Mouse (Mus musculus): ENCODE results near the gene Nln. TPM values are rescaled to one million over a fixed set of nuclear protein-coding genes. Genes with fewer than 3 reads are reported as not detected.

Gene Nln
- polyA plus RNA-seq, 1 experiment from 2014 or later, result 21.5 TPM

DNA sequence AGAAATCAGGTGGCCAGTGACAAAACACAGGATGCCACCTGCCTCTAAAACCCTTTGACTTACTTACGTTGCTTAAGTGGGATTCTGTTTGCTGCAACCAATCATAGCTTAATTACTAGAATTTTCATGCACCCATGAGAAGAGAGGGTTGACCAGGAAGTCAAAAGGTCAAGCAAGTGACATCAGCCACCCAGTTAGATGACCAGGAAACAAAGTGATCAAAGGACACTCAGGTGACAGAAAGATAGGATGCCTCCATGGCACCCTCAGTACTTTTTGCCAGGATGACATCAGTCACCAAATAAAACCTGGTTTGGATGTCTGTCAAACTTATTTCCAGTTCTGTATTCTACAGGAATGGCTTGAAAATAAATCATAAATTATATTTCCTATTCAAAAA is 49.2 kb downstream of the Nln start:
- Histone ChIP-seq H3K4me3 (ENCODE audit: low read length) (no peak overlapping the region), H3K36me3 (ENCODE audit: control insufficient read depth, insufficient read depth, low read length) (no peaks in the 10 kb centered on the region), H3K27me3 (ENCODE audit: control insufficient read depth, insufficient read depth, low read length) (no peaks in the 10 kb centered on the region), H3K4me1 (ENCODE audit: control insufficient read depth, insufficient read depth, low read length) (no peaks in the 10 kb centered on the region), H3K9ac (ENCODE audit: low read depth, low read length) (no peak overlapping the region), H3K4me2 (replicated peaks; ENCODE audit: low read depth, low read length) (no peak overlapping the region), H3K27ac (ENCODE audit: low read depth, low read length) (no peak overlapping the region), H3K9me3 (ENCODE audit: control insufficient read depth, low read length) (no peaks in the 10 kb centered on the region)
- ATAC-seq (ENCODE audit: low FRiP score, low TSS enrichment), result no peak
- WGBS, result 89% methylated on average over 1 of the region's 1 CpGs

DNA sequence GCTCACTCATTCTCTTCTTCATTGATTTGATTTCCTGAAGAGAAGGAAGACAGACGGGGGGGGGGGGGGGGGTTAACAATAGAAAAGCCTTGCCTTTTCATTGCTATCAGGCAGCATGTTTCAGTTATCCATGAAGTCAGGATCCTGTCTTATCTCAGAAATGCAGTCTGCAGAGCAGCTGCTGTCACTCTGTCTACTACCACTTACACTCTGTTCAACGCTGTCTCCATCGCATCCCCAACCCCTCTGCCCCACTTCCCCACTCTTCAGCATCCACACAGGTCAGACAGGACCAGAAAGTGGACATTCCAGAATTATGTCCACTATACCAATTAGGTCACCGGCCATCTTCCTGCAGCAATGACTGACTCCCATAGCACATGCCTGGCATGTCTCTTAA is 49.9 kb downstream of the Nln start:
- no peaks in the 10 kb centered on the region for H3K9me3 ChIP-seq (ENCODE audit: control insufficient read depth, low read length)
- no peak overlapping the region for H3K27ac ChIP-seq (ENCODE audit: low read depth, low read length)
- H3K4me2 ChIP-seq (replicated peaks; ENCODE audit: low read depth, low read length), result no peak overlapping the region
- 80% methylated on average over 4 of the region's 4 CpGs for WGBS
- H3K27me3 ChIP-seq (ENCODE audit: control insufficient read depth, insufficient read depth, low read length), result no peaks in the 10 kb centered on the region
- H3K9ac ChIP-seq (ENCODE audit: low read depth, low read length), result no peak overlapping the region
- no peaks in the 10 kb centered on the region for H3K4me1 ChIP-seq (ENCODE audit: control insufficient read depth, insufficient read depth, low read length)
- no peaks in the 10 kb centered on the region for H3K36me3 ChIP-seq (ENCODE audit: control insufficient read depth, insufficient read depth, low read length)
- no peak overlapping the region for H3K4me3 ChIP-seq (ENCODE audit: low read length)
- ATAC-seq (ENCODE audit: low FRiP score, low TSS enrichment), result no peak

DNA sequence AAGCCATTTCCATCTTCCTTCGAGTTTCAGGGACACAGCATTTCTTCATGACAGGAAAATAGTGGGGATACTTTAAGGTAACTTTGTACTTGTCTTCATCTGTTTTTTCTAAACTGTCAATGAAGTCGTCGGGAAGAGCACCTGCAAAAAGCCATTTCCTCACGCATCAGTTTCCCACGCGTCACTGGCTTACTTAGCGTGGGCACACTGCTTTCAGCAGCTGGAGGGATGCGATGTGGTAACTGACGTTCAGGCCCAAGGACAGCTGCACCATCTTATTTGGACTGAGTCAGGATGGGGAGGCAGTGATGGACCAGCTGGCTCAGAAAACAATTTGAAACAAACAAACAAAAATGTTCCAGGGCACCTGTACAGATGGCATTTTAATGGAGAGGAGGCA is 50.7 kb downstream of the Nln start:
- 89% methylated on average over 9 of the region's 9 CpGs for WGBS
- no peak overlapping the region for H3K27ac ChIP-seq (ENCODE audit: low read depth, low read length)
- no peaks in the 10 kb centered on the region for H3K9me3 ChIP-seq (ENCODE audit: control insufficient read depth, low read length)
- H3K4me1 ChIP-seq (ENCODE audit: control insufficient read depth, insufficient read depth, low read length), result no peaks in the 10 kb centered on the region
- H3K27me3 ChIP-seq (ENCODE audit: control insufficient read depth, insufficient read depth, low read length), result no peaks in the 10 kb centered on the region
- no peak overlapping the region for H3K4me3 ChIP-seq (ENCODE audit: low read length)
- H3K36me3 ChIP-seq (ENCODE audit: control insufficient read depth, insufficient read depth, low read length), result no peaks in the 10 kb centered on the region
- ATAC-seq (ENCODE audit: low FRiP score, low TSS enrichment), result no peak
- H3K9ac ChIP-seq (ENCODE audit: low read depth, low read length), result no peak overlapping the region
- no peak overlapping the region for H3K4me2 ChIP-seq (replicated peaks; ENCODE audit: low read depth, low read length)

DNA sequence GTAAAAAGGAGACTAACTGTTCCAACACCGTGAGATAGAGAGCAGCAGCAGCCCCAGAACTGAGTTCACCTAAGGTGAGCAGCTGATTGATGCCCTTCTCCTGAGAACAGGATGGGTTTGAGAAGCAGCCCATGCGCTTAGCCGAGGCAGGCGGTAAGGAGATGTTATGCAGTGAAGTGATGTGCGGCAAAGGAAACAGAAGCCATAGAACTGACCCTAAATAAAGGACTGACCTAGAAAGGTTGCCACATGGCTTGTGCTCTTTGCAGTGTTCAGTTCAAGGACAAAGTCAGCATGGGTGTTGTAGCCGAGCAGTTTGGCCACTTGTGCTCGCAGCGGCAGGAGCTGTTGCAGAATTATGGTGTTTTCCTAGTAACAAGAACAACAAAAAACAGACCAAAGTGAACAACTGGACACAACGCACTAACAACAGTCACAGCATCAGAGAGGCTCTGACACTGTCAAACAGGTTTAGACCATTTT is 57.1 kb downstream of the Nln start:
- no peak for ATAC-seq (ENCODE audit: low FRiP score, low TSS enrichment)
- Histone ChIP-seq H3K36me3 (ENCODE audit: control insufficient read depth, insufficient read depth, low read length) (no peaks in the 10 kb centered on the region), H3K4me2 (replicated peaks; ENCODE audit: low read depth, low read length) (no peak overlapping the region), H3K27ac (ENCODE audit: low read depth, low read length) (no peak overlapping the region), H3K9me3 (ENCODE audit: control insufficient read depth, low read length) (no peaks in the 10 kb centered on the region), H3K9ac (ENCODE audit: low read depth, low read length) (no peak overlapping the region), H3K4me1 (ENCODE audit: control insufficient read depth, insufficient read depth, low read length) (no peaks in the 10 kb centered on the region), H3K4me3 (ENCODE audit: low read length) (no peak overlapping the region), H3K27me3 (ENCODE audit: control insufficient read depth, insufficient read depth, low read length) (no peaks in the 10 kb centered on the region)
- 60% methylated on average over 9 of the region's 9 CpGs for WGBS

DNA sequence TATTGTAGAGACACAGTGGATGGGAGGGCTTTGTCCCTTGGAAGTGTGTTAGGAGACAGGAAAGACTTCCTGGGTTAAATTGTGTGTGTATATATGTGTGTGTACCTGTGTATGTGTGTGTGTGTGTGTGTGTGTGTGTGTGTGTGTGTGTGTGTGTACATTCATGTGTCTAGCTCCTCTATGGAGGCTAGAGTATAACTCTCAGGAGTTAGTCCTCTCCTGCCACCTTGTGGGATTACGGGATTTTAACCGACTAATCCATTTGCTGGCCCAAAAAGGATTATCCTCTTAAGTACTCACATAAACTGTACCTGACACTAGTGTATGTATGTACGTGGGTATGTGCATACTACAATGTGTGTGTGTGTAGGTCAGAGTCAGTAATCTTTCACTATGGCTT is 60.6 kb downstream of the Nln start:
- WGBS, result 74% methylated on average over 3 of the region's 3 CpGs
- ATAC-seq (ENCODE audit: low FRiP score, low TSS enrichment), result peak; percentile 38

DNA sequence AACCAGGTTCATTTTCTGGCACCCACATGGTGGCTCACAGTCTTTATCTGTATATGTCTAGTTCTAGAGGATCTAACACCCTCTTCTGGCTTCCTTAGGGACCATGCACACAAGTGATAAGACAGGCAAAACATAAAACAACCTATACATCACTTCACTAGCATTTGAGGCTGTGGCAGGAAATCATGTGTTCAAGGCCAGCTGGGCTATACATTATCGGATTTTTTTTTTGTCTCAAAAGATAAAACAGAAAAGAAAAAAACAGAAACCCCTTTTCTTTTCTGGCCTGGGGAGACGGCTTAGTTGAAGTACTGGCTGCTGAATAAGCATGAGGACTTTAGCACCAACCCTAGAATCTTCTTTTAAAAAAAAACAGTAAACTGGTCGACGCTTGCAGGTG is 64.3 kb downstream of the Nln start:
- ATAC-seq (ENCODE audit: low FRiP score, low TSS enrichment), result no peak
- Histone ChIP-seq H3K27me3 (ENCODE audit: control insufficient read depth, insufficient read depth, low read length) (no peaks in the 10 kb centered on the region), H3K4me3 (ENCODE audit: low read length) (no peak overlapping the region), H3K27ac (ENCODE audit: low read depth, low read length) (no peak overlapping the region), H3K36me3 (ENCODE audit: control insufficient read depth, insufficient read depth, low read length) (no peaks in the 10 kb centered on the region), H3K9me3 (ENCODE audit: control insufficient read depth, low read length) (no peaks in the 10 kb centered on the region), H3K4me1 (ENCODE audit: control insufficient read depth, insufficient read depth, low read length) (no peaks in the 10 kb centered on the region), H3K9ac (ENCODE audit: low read depth, low read length) (no peak overlapping the region), H3K4me2 (replicated peaks; ENCODE audit: low read depth, low read length) (no peak overlapping the region)
- WGBS, result 73% methylated on average over 4 of the region's 4 CpGs

More for the DNA sequence above, 60.6 kb downstream of the Nln start:
- H3K9ac ChIP-seq (ENCODE audit: low read depth, low read length), result no peak overlapping the region
- H3K36me3 ChIP-seq (ENCODE audit: control insufficient read depth, insufficient read depth, low read length), result no peaks in the 10 kb centered on the region
- H3K4me1 ChIP-seq (ENCODE audit: control insufficient read depth, insufficient read depth, low read length), result no peaks in the 10 kb centered on the region
- H3K4me3 ChIP-seq (ENCODE audit: low read length), result no peak overlapping the region
- H3K4me2 ChIP-seq (replicated peaks; ENCODE audit: low read depth, low read length), result no peak overlapping the region
- H3K27ac ChIP-seq (ENCODE audit: low read depth, low read length), result no peak overlapping the region
- no peaks in the 10 kb centered on the region for H3K27me3 ChIP-seq (ENCODE audit: control insufficient read depth, insufficient read depth, low read length)
- no peaks in the 10 kb centered on the region for H3K9me3 ChIP-seq (ENCODE audit: control insufficient read depth, low read length)

DNA sequence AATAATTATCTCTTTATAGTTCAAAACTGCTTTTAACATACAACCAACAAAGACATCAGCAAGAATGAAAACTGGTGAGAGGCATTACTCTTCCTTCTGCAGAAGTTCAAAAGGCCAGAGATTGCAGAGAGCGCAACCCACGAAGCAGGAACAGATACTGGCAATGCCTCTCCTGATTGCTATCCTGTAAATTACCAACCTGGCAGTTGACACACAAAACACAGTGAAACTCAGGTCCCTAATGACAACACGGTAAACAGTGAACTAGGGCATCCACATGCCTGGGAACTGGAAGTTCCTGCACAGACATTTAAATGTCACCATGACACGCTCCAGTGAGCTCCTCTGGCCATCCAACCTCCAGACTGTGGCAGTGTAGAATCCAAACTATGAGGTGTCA is 65.1 kb downstream of the Nln start:
- ATAC-seq (ENCODE audit: low FRiP score, low TSS enrichment), result no peak
- no peak overlapping the region for H3K4me3 ChIP-seq (ENCODE audit: low read length)
- WGBS, result 74% methylated on average over 4 of the region's 4 CpGs
- H3K9ac ChIP-seq (ENCODE audit: low read depth, low read length), result no peak overlapping the region
- no peaks in the 10 kb centered on the region for H3K36me3 ChIP-seq (ENCODE audit: control insufficient read depth, insufficient read depth, low read length)
- H3K9me3 ChIP-seq (ENCODE audit: control insufficient read depth, low read length), result no peaks in the 10 kb centered on the region
- no peak overlapping the region for H3K27ac ChIP-seq (ENCODE audit: low read depth, low read length)
- H3K4me2 ChIP-seq (replicated peaks; ENCODE audit: low read depth, low read length), result no peak overlapping the region
- no peaks in the 10 kb centered on the region for H3K4me1 ChIP-seq (ENCODE audit: control insufficient read depth, insufficient read depth, low read length)
- H3K27me3 ChIP-seq (ENCODE audit: control insufficient read depth, insufficient read depth, low read length), result no peaks in the 10 kb centered on the region

DNA sequence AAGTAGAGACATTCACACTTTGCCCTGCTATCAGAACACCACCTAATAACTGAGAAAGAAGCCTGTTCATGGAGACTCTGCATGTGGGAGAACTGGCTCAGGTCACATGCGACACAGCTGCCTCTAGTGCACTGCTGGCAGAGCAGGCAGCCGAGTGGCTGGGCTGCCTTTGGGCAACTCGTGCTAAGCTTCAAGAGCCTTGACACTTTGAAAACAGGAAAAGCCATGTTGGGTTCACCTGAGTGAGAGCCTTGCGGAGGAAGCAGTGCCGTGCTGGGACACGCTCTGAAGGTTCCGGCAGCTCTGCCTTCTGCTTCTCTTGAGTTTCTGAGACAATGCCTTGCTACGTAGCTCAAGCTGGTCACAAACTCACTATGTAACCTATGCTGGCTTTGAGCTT is 66.7 kb downstream of the Nln start:
- no peak for ATAC-seq (ENCODE audit: low FRiP score, low TSS enrichment)
- Histone ChIP-seq H3K9me3 (ENCODE audit: control insufficient read depth, low read length) (no peaks in the 10 kb centered on the region), H3K4me3 (ENCODE audit: low read length) (no peak overlapping the region), H3K27me3 (ENCODE audit: control insufficient read depth, insufficient read depth, low read length) (no peaks in the 10 kb centered on the region), H3K36me3 (ENCODE audit: control insufficient read depth, insufficient read depth, low read length) (no peaks in the 10 kb centered on the region), H3K4me2 (replicated peaks; ENCODE audit: low read depth, low read length) (no peak overlapping the region), H3K9ac (ENCODE audit: low read depth, low read length) (no peak overlapping the region), H3K4me1 (ENCODE audit: control insufficient read depth, insufficient read depth, low read length) (peaks cover 12% of the 10 kb centered on the region), H3K27ac (ENCODE audit: low read depth, low read length) (no peak overlapping the region)
- WGBS, result 83% methylated on average over 8 of the region's 8 CpGs

DNA sequence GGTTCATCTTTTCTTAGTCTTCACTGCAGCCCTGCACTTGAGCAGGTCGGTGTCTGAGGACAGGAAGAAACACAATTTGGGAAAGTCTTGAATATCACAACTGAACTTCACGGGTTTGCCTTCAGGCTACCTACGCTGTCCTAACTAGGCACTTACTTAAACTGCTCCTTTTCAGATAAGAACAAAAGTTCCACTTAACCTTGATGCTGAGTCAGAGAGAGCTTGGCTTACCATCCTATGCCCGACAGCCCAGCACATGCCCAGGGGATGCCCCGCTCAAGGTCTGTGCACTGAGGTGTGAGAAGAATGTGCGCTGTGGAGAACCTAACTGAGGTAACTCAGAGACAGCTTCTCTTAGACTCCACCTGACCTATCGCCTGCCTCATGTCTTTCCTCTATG is 67.9 kb downstream of the Nln start:
- Histone ChIP-seq H3K9ac (ENCODE audit: low read depth, low read length) (no peak overlapping the region), H3K4me2 (replicated peaks; ENCODE audit: low read depth, low read length) (no peak overlapping the region), H3K36me3 (ENCODE audit: control insufficient read depth, insufficient read depth, low read length) (no peaks in the 10 kb centered on the region), H3K27me3 (ENCODE audit: control insufficient read depth, insufficient read depth, low read length) (no peaks in the 10 kb centered on the region), H3K9me3 (ENCODE audit: control insufficient read depth, low read length) (no peaks in the 10 kb centered on the region), H3K4me3 (ENCODE audit: low read length) (no peak overlapping the region), H3K27ac (ENCODE audit: low read depth, low read length) (no peak overlapping the region), H3K4me1 (ENCODE audit: control insufficient read depth, insufficient read depth, low read length) (peaks cover 24% of the 10 kb centered on the region)
- no peak for ATAC-seq (ENCODE audit: low FRiP score, low TSS enrichment)
- 83% methylated on average over 7 of the region's 7 CpGs for WGBS

DNA sequence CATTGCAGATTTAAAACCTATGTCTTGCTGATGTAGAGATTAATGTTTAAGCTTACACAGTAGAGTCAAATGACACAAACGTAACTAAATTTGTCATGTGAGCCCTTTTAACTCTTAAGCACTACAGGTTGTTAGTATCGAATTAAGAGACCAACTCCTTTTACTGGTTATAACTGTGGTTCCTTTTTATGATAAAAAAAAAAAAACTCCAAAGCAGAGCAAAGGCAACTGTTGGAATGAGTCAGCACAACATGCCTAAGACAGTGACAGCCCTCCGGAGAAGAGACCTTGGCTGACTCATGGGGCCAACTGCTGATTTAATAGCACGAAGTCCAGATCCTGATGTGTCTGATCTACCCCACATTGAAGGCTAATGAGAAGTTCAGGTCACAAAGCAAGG is 68.5 kb downstream of the Nln start:
- H3K9ac ChIP-seq (ENCODE audit: low read depth, low read length), result no peak overlapping the region
- no peaks in the 10 kb centered on the region for H3K9me3 ChIP-seq (ENCODE audit: control insufficient read depth, low read length)
- no peak overlapping the region for H3K4me3 ChIP-seq (ENCODE audit: low read length)
- no peaks in the 10 kb centered on the region for H3K36me3 ChIP-seq (ENCODE audit: control insufficient read depth, insufficient read depth, low read length)
- H3K27ac ChIP-seq (ENCODE audit: low read depth, low read length), result no peak overlapping the region
- WGBS, result 63% methylated on average over 4 of the region's 4 CpGs
- H3K4me2 ChIP-seq (replicated peaks; ENCODE audit: low read depth, low read length), result no peak overlapping the region
- no peak for ATAC-seq (ENCODE audit: low FRiP score, low TSS enrichment)
- peaks cover 26% of the 10 kb centered on the region for H3K4me1 ChIP-seq (ENCODE audit: control insufficient read depth, insufficient read depth, low read length)
- no peaks in the 10 kb centered on the region for H3K27me3 ChIP-seq (ENCODE audit: control insufficient read depth, insufficient read depth, low read length)
